10 mouse cellular contexts compared by ENCODE assay signal in the genomic region with DNA sequence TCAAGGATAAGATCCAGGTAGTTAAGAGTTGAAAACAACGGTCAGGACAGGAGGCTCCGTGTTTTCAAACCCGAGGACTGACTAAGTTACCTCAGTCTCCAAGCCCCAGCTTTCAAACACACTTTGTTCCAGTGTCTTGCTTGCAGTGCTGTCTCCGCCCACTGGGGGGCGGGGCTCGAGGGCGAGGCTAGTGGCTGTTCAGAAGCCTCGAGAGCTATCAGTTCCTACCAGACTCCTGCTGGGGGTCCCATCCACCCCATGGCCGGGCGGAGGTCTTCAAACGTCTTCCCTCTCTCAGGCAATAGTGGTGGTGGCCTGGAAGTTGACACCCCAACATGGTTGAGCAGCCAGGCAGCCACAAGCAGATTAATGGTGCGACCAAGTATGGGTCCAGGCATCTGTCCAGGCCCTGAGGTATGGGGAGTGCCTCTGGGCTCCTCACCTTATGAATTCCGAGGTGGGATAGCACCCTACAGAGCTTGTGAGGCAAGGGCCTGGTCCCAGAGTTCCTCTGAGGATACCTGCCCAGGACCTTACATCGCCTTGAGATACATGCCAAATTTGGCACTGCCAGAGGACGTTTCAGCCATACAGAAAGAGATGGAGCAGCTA. TPM values are rescaled to one million over a fixed set of nuclear protein-coding genes. Genes with fewer than 3 reads are reported as not detected.
DNase-seq lines count a peak whose midpoint lies in the region; ATAC-seq and TF ChIP-seq lines count a peak whose summit lies in the region.
"Had no signal": no experiment of that assay in that cellular context is flagged by ENCODE, and none has a peak within 500 bp of the region (broad histone marks: within the 10 kb centered on the region; RNA-seq: fewer than 3 reads in every experiment).

A gene (plus strand): TSS at position 220 of the 612 bp plus-strand sequence.

- no peak within 1 kb of the TSS for H3K4me2 ChIP-seq in stomach, embryonic 15.5 days
- H3K4me2 ChIP-seq: heart, embryonic 13.5 days; midbrain, embryonic 12.5 days had no signal

- H3K27ac ChIP-seq in thymus, adult 2 months (ENCODE audit: control insufficient read depth, insufficient read depth, low read length), result no peak within 1 kb of the TSS
- no peak within 1 kb of the TSS for H3K27ac ChIP-seq in stomach, embryonic 15.5 days
- H3K27ac ChIP-seq: heart, embryonic 13.5 days; midbrain, embryonic 12.5 days had no signal

- H3K9me3 ChIP-seq in stomach, embryonic 15.5 days, result no peaks in the 10 kb centered on the region
- H3K9me3 ChIP-seq: heart, embryonic 13.5 days; midbrain, embryonic 12.5 days had no signal

- H3K36me3 ChIP-seq in thymus, adult 2 months (ENCODE audit: control insufficient read depth, insufficient read depth, low read length), result no peaks in the 10 kb centered on the region
- no peaks in the 10 kb centered on the region for H3K36me3 ChIP-seq in stomach, embryonic 15.5 days
- H3K36me3 ChIP-seq: heart, embryonic 13.5 days; midbrain, embryonic 12.5 days had no signal

- no peak for TF ChIP-seq CTCF in thymus, adult 2 months (IDR thresholded peaks at IDR 0.05; ENCODE audit: borderline replicate concordance, control insufficient read depth, extremely low read depth, insufficient read depth, low read length, poor library complexity)

- ATAC-seq in stomach, embryonic 15.5 days (ENCODE audit: insufficient read depth, low FRiP score, low read depth), result 0 out of 2 replicates have a peak, but pooled peaks have one; percentile 10

- H3K4me3 ChIP-seq in thymus, adult 2 months (ENCODE audit: control insufficient read depth, insufficient read depth, low read length), result no peak within 1 kb of the TSS
- H3K4me3 ChIP-seq in stomach, embryonic 15.5 days (replicated peaks), result no peak within 1 kb of the TSS
- H3K4me3 ChIP-seq: heart, embryonic 13.5 days; midbrain, embryonic 12.5 days had no signal

- no peak within 1 kb of the TSS for H3K9ac ChIP-seq in stomach, embryonic 15.5 days
- H3K9ac ChIP-seq: heart, embryonic 13.5 days; midbrain, embryonic 12.5 days had no signal

- TF ChIP-seq POLR2A in thymus, adult 2 months (IDR thresholded peaks at IDR 0.05; ENCODE audit: control insufficient read depth, extremely low read depth, insufficient read depth, low read length, poor library complexity), result no peak

- no peaks in the 10 kb centered on the region for H3K27me3 ChIP-seq in thymus, adult 2 months (ENCODE audit: control insufficient read depth, insufficient read depth, low read length)
- H3K27me3 ChIP-seq in stomach, embryonic 15.5 days (replicated peaks), result no peaks in the 10 kb centered on the region
- H3K27me3 ChIP-seq: heart, embryonic 13.5 days; midbrain, embryonic 12.5 days had no signal

- WGBS in thymus, adult 2 months, result 86% methylated on average over 15 of the region's 15 CpGs
- 58% methylated on average over 15 of the region's 15 CpGs for WGBS in stomach, embryonic 15.5 days

- intact Hi-C loops in gastrocnemius, postnatal 36 days (cut with DNase I), result no loop called here

- peak; percentile 6 for DNase-seq in gastrocnemius, postnatal 10 days
- DNase-seq in gastrocnemius, postnatal 36 days, result no peak
- DNase-seq in thymus, adult 2 months, result peak; percentile 12
- DNase-seq in thymus, adult 18-20 months, result no peak
- DNase-seq in induced T-regulatory cell, adult 2 months (ENCODE audit: low read depth), result peak; percentile 31
- DNase-seq in adrenal gland, adult (ENCODE audit: inconsistent age in 2 of 2, low spot score in 1 of 2), result no peak
- DNase-seq in kidney, adult 8-10 months, result no peak

- H3K4me1 ChIP-seq in thymus, adult 2 months (replicated peaks; ENCODE audit: control insufficient read depth, insufficient read depth, low read length), result no peaks in the 10 kb centered on the region
- H3K4me1 ChIP-seq in stomach, embryonic 15.5 days, result no peaks in the 10 kb centered on the region
- H3K4me1 ChIP-seq: heart, embryonic 13.5 days; midbrain, embryonic 12.5 days had no signal

RNA-seq across cellular contexts. Expression of the gene that starts here (rescaled TPM):
- total RNA-seq in gastrocnemius, postnatal 10 days (2021), result 1 to 10 TPM in 1 of 2 experiments, under 1 TPM in 1; 0.73 to 1.4 TPM
- total RNA-seq in gastrocnemius, postnatal 36 days (2021), result under 1 TPM; 0.42 to 0.43 TPM
- 0.78 and 0.80 TPM in 2 replicates for polyA plus RNA-seq in thymus, adult 2 months (2012; rRNA removed)
- 1.2 TPM in 2 replicates for polyA plus RNA-seq in stomach, embryonic 15.5 days (2015; fragmentation: Nextera tagmentation; extraction: Ambion mirVana)

Comparison
In these comparisons a context has a peak if more than half of its experiments do, and no peak if none do; other contexts are left out.
1. DNase-seq: peak in gastrocnemius, postnatal 10 days (single experiment) and induced T-regulatory cell, adult 2 months (single experiment); none in gastrocnemius, postnatal 36 days (0 of 2), thymus, adult 18-20 months (0 of 2), adrenal gland, adult (0 of 2) and kidney, adult 8-10 months (0 of 2).
2. Peak in DNase-seq in thymus, adult 2 months; RNA of the gene not detected or under 1 TPM.